Mouse (Mus musculus) naive thymus-derived CD4-positive, alpha-beta T cell, adult 2 months (primary cell): Measurements from ENCODE around the gene Zfp36l1.

Experiments used
- DNase-seq: peaks from one replicate; pipeline ENCODE4 v3.0.0-alpha.2; 2011; ENCODE audit warnings: low read depth

Gene Zfp36l1

DNA sequence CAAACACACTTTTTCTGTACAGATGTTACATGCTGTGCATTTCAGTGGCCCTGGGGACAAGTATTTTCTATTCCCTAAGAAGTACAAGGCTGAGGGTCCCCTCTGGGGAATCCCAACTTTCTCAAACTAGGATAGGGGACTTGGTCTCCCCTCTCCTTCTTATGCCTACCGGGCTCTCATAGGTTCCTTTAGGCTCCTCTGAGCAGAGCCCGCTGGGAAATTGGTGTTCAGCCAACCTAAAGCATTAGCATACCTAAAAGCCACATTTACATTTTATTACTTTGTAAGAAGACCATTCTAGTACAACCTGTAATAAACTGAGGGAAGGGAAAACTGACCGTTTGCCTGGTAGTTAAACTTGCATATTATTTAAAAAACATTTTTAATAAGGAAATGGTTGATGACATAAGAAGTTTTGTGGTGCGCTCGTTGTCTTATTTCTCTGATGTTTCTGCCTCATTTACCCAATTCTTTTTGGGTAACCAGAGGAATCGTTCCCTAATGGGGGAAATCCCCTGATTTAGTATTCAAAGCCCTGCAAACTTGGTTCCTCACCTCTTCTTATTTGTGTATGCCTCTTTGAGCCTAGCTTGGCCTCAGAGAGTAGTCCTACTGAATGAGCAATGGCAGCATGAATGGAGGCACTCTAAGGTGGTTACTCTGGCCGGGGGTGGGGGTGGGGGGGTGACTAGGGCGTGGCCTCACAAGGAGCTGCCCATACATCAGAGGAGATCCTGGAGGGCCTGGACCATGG, 42.1 kb downstream of the Zfp36l1 start:
- peak; percentile 22 for DNase-seq

GRCm38 (mm10) chr12:80069040-80069439, 43.8 kb downstream of the Zfp36l1 start:
- DNase-seq, result peak; percentile 45

DNA sequence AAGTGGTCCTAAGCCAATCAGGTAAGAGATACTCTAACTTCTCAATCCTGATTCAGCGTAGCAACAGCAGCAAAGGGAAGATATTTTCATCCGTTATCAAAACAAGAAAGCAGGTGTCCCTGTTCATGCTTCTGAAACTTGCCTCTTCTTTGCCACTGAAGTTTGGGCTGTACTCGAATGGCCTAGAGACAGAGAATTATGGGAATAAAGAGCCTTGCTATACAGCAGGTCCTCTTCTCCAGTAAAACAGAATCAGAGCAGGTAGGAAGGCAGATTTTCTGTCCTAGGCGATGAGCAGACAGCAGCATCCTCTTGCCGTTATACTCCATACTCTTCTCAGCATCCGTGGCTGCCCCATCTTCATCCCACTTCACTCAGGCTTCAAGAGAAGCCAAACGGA, 44.8 kb downstream of the Zfp36l1 start:
- no peak for DNase-seq

DNA sequence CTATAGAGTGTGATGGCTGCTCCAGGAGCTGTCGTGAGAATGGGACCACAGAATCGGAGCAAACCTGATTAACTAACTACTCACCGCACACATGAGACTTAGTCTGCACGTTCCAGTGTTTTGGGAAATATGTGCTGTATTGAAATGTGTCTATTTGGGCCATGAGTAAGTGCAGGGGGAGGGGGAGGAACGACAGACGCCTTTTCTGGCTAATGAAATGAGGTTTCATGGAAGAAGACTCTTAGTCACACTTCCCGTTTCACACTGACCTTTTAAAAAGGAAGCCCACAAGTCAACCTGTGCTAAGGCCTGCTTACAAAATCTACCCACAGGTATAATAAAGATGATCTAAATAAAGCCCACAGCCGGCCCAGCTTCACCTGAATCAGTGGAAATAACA, 47.8 kb downstream of the Zfp36l1 start:
- DNase-seq, result no peak

- DNase-seq, result no peak
Measured at GRCm38 (mm10) chr12:80064306-80064705, 48.5 kb downstream of the Zfp36l1 start.

DNA sequence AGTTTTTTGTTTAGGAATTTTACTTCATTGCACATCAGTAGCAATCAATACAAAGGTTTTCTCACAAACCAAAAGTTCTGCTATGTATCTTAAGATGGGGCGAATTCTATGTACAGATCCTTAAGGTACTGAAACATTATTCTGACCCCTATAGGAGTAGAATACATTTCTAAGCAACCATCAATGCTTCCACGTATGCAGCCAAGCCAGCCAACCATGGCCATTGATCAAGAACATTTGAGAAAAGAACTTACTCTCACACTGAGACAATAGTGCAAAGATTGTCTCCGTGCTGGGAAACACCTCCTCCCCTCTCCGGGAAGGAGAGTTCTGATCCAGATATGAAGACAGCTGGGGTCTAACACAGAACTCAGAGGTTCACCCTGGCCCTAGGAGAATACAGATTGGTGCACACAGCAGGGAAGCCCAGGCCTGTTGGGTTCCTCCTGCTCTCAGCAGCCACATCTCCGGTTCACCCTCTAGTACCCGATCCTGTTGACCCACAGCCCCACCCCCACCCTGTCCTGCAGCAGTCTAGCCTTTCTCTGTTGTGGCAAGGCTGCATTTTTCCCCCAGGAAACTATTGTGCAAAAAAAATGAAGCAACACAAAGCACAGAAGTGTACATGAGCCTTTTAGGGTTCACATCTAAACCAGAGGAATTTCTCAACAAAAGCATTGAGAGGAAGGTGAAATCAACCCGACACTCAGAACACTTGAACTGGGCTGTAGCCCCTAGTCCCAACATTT, 49.2 kb downstream of the Zfp36l1 start:
- no peak for DNase-seq

- DNase-seq, result no peak
Measured at GRCm38 (mm10) chr12:80062410-80063401, 50.1 kb downstream of the Zfp36l1 start.

DNA sequence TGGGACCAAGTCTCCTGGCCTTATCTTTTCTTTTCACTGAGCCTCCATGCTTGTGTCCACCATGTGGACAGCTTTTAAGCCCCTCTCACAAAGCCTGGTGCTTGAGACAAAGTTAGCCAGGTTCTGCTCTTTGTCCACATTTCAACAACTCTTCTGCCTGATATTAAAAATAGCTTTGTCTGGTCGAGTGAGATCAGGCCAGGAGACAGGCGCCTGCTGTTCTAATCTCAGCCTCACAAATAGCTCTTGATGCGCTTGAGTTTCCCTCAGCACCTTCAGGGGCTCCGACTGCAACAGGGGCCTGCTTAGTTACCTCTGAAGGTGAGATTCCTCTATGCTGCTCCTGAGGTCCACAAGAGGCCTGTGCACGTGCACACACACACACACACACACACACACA, 51.0 kb downstream of the Zfp36l1 start:
- no peak for DNase-seq

DNA sequence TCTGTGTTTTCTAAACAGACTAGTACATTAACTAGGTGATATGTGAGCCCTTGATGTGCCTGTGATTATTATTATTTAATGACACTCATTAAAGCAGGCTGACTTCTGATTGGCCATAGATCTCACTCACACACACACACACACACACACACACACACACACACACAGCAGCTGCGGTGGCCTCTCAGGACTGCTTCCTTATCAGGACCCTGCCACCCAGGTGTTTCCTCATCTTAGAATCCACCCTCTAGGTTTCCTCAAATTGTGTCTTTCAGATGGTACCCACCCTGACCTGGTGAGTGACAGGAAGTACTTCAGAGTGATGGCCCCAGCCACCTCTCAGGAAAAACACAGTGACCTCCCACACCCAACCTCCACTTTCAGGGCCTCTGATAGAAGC, 52.0 kb downstream of the Zfp36l1 start:
- no peak for DNase-seq

- peak; percentile 23 for DNase-seq
Measured at GRCm38 (mm10) chr12:80060338-80060737, 52.5 kb downstream of the Zfp36l1 start.

GRCm38 (mm10) chr12:80059773-80060328, 53.0 kb downstream of the Zfp36l1 start:
- no peak for DNase-seq
